ENCODE assay signal across 13 mouse cellular contexts in the genomic region with DNA sequence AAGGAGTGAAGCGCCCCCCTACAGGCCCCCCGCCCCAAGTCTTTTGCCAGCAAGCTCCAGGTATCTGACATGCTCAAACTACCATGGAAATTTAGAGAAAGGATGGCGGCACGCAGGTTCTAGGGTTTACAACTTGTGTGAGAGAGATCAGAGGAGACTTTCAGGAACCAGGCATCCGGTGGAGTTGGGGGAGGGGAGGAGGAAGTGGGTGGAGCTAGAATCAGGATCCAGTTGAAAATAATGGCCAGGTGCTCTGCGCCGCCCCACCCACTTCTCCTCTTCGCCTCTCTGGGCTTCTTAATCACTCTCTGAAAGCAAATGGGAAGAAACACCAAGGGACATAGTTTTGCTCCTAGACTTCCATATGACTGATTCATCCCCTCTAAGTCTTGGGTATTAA. TPM values are rescaled to one million over a fixed set of nuclear protein-coding genes. Genes with fewer than 3 reads are reported as not detected.
DNase-seq lines count a peak whose midpoint lies in the region; ATAC-seq and TF ChIP-seq lines count a peak whose summit lies in the region.
"Had no signal": no experiment of that assay in that cellular context is flagged by ENCODE, and none has a peak within 500 bp of the region (broad histone marks: within the 10 kb centered on the region; RNA-seq: fewer than 3 reads in every experiment).

No protein-coding gene starts in this region.

- no peaks in the 10 kb centered on the region for H3K4me1 ChIP-seq in intestine, postnatal 0 days (replicated peaks; ENCODE audit: control insufficient read depth, insufficient read depth, low read length)
- H3K4me1 ChIP-seq in intestine, embryonic 15.5 days (replicated peaks) = 0 out of 2 replicates have a peak, but pooled peaks cover 2% of the 10 kb centered on the region
- no peaks in the 10 kb centered on the region for H3K4me1 ChIP-seq in midbrain, postnatal 0 days (ENCODE audit: insufficient read depth, low read length)
- H3K4me1 ChIP-seq in midbrain, embryonic 11.5 days (ENCODE audit: control insufficient read depth, insufficient read depth, low read length) = peaks cover 5% of the 10 kb centered on the region

- no peak overlapping the region for H3K4me3 ChIP-seq in intestine, postnatal 0 days (ENCODE audit: low read depth, low read length)
- H3K4me3 ChIP-seq in intestine, embryonic 15.5 days (replicated peaks) = no peak overlapping the region
- H3K4me3 ChIP-seq in midbrain, postnatal 0 days (ENCODE audit: low read depth, low read length) = no peak overlapping the region
- H3K4me3 ChIP-seq in midbrain, embryonic 11.5 days (ENCODE audit: low read depth, low read length) = no peak overlapping the region
- H3K4me3 ChIP-seq: heart, embryonic 15.5 days; hindbrain, embryonic 15.5 days had no signal

- no peak overlapping the region for H3K9ac ChIP-seq in intestine, postnatal 0 days (ENCODE audit: low read depth, low read length)
- H3K9ac ChIP-seq in intestine, embryonic 15.5 days = no peak overlapping the region
- H3K9ac ChIP-seq in midbrain, postnatal 0 days (replicated peaks; ENCODE audit: low read length, poor library complexity, severe bottlenecking) = no peak overlapping the region
- no peak overlapping the region for H3K9ac ChIP-seq in midbrain, embryonic 11.5 days (ENCODE audit: low read length)
- H3K9ac ChIP-seq: forebrain, postnatal 0 days; heart, embryonic 15.5 days; hindbrain, embryonic 15.5 days had no signal

- H3K4me2 ChIP-seq in intestine, postnatal 0 days (replicated peaks; ENCODE audit: low read depth) = 0 out of 2 replicates have a peak overlapping the region, but pooled peaks have one; percentile 43
- H3K4me2 ChIP-seq in intestine, embryonic 15.5 days (replicated peaks) = no peak overlapping the region
- H3K4me2 ChIP-seq in midbrain, postnatal 0 days (ENCODE audit: low read depth, low read length, poor library complexity, severe bottlenecking) = no peak overlapping the region
- no peak overlapping the region for H3K4me2 ChIP-seq in midbrain, embryonic 11.5 days
- H3K4me2 ChIP-seq: heart, embryonic 15.5 days; hindbrain, embryonic 15.5 days had no signal

- no peaks in the 10 kb centered on the region for H3K27me3 ChIP-seq in intestine, postnatal 0 days (replicated peaks; ENCODE audit: control insufficient read depth, insufficient read depth, low read length)
- no peaks in the 10 kb centered on the region for H3K27me3 ChIP-seq in intestine, embryonic 15.5 days (replicated peaks)
- H3K27me3 ChIP-seq in splenic B cell, adult 2 months (ENCODE audit: control insufficient read depth, insufficient read depth, low read length, poor library complexity, severe bottlenecking) = no peaks in the 10 kb centered on the region
- no peaks in the 10 kb centered on the region for H3K27me3 ChIP-seq in midbrain, postnatal 0 days (ENCODE audit: insufficient read depth, low read length)
- H3K27me3 ChIP-seq in midbrain, embryonic 11.5 days (ENCODE audit: control insufficient read depth, insufficient read depth, low read length) = no peaks in the 10 kb centered on the region
- H3K27me3 ChIP-seq: heart, embryonic 15.5 days had no signal

- no peak for TF ChIP-seq CTCF in intestine, postnatal 0 days (IDR thresholded peaks at IDR 0.05; ENCODE audit: low read depth)
- TF ChIP-seq CTCF in midbrain, postnatal 0 days (IDR thresholded peaks at IDR 0.05) = no peak

- peak; percentile 55 to 64 for DNase-seq in B cell, adult 2 months
- DNase-seq in splenic B cell, adult 2 months (ENCODE audit: low read depth, low spot score) = peak; percentile 53
- DNase-seq in midbrain, postnatal 0 days (ENCODE audit: low spot score) = no peak
- no peak for DNase-seq in midbrain, embryonic 11.5 days (ENCODE audit: low spot score, missing footprints)
- no peak for DNase-seq in urinary bladder, postnatal 4 days (ENCODE audit: low spot score in 2 of 2)
- DNase-seq: forebrain, postnatal 0 days had no signal

- H3K27ac ChIP-seq in intestine, postnatal 0 days (ENCODE audit: low read depth, low read length) = no peak overlapping the region
- H3K27ac ChIP-seq in intestine, embryonic 15.5 days = no peak overlapping the region
- H3K27ac ChIP-seq in midbrain, postnatal 0 days (ENCODE audit: low read depth, low read length) = no peak overlapping the region
- no peak overlapping the region for H3K27ac ChIP-seq in midbrain, embryonic 11.5 days (ENCODE audit: low read depth, low read length)
- H3K27ac ChIP-seq: heart, embryonic 15.5 days; hindbrain, embryonic 15.5 days; kidney, postnatal 0 days; macrophage had no signal

- 43% methylated on average over 8 of the region's 8 CpGs for WGBS in intestine, postnatal 0 days
- 38% methylated on average over 8 of the region's 8 CpGs for WGBS in intestine, embryonic 15.5 days
- 53% methylated on average over 8 of the region's 8 CpGs for WGBS in midbrain, postnatal 0 days
- WGBS in midbrain, embryonic 11.5 days = 53% methylated on average over 8 of the region's 8 CpGs

- peak; percentile 47; the same call in 1 of the 2 replicates for ATAC-seq in intestine, postnatal 0 days
- no peak for ATAC-seq in intestine, embryonic 15.5 days
- ATAC-seq in activated CD4-positive, CD25-positive, alpha-beta regulatory T cell, adult 4 months = peak; percentile 65
- ATAC-seq in midbrain, postnatal 0 days (ENCODE audit: low FRiP score) = no peak
- ATAC-seq in midbrain, embryonic 11.5 days (ENCODE audit: low FRiP score) = no peak

- no peaks in the 10 kb centered on the region for H3K36me3 ChIP-seq in intestine, postnatal 0 days (ENCODE audit: control insufficient read depth, insufficient read depth)
- no peaks in the 10 kb centered on the region for H3K36me3 ChIP-seq in intestine, embryonic 15.5 days
- no peaks in the 10 kb centered on the region for H3K36me3 ChIP-seq in splenic B cell, adult 2 months (ENCODE audit: control insufficient read depth, insufficient read depth, low read length, poor library complexity, severe bottlenecking)
- H3K36me3 ChIP-seq in midbrain, postnatal 0 days (ENCODE audit: insufficient read depth, low read length) = no peaks in the 10 kb centered on the region
- no peaks in the 10 kb centered on the region for H3K36me3 ChIP-seq in midbrain, embryonic 11.5 days (ENCODE audit: control insufficient read depth, insufficient read depth, low read length)
- H3K36me3 ChIP-seq: heart, embryonic 15.5 days; hindbrain, embryonic 15.5 days had no signal

- no peaks in the 10 kb centered on the region for H3K9me3 ChIP-seq in intestine, postnatal 0 days (ENCODE audit: control insufficient read depth)
- no peaks in the 10 kb centered on the region for H3K9me3 ChIP-seq in intestine, embryonic 15.5 days
- H3K9me3 ChIP-seq in midbrain, postnatal 0 days (ENCODE audit: low read length) = no peaks in the 10 kb centered on the region
- H3K9me3 ChIP-seq in midbrain, embryonic 11.5 days (ENCODE audit: control insufficient read depth, low read length) = no peaks in the 10 kb centered on the region
- H3K9me3 ChIP-seq: heart, embryonic 15.5 days; hindbrain, embryonic 15.5 days had no signal

RNA-seq across cellular contexts. Expression of gene Spon1, which starts 7.6 kb away (rescaled TPM):
- polyA plus RNA-seq in intestine, postnatal 0 days (2015; fragmentation: Nextera tagmentation; extraction: Ambion mirVana) = 3.2 and 3.6 TPM in 2 replicates
- 11.9 and 12.9 TPM in 2 replicates for polyA plus RNA-seq in intestine, embryonic 15.5 days (2015; fragmentation: Nextera tagmentation; extraction: Ambion mirVana)
- polyA plus RNA-seq in activated CD4-positive, CD25-positive, alpha-beta regulatory T cell, adult 4 months (2017; shearing (Covaris generic)) = 1 to 10 TPM in 1 of 2 experiments, under 1 TPM in 1; 0.99 to 1.8 TPM
- 32.9 and 35.7 TPM in 2 replicates for total RNA-seq in midbrain, postnatal 0 days (2014; rRNA removed)
- 39.5 and 40.2 TPM in 2 replicates for polyA plus RNA-seq in midbrain, postnatal 0 days (2015; fragmentation: Nextera tagmentation; extraction: Ambion mirVana)
- polyA plus RNA-seq in midbrain, embryonic 11.5 days (2014; fragmentation: Nextera tagmentation; extraction: Ambion mirVana) = 61.3 and 62.3 TPM in 2 replicates
- polyA plus RNA-seq: macrophage had no signal

Comparison
In these comparisons a context has a peak if more than half of its experiments do, and no peak if none do; other contexts are left out.
1. ATAC-seq: peak in intestine, postnatal 0 days (single experiment) and activated CD4-positive, CD25-positive, alpha-beta regulatory T cell, adult 4 months (single experiment); none in intestine, embryonic 15.5 days (single experiment), midbrain, postnatal 0 days (single experiment) and midbrain, embryonic 11.5 days (single experiment).
2. DNase-seq: peak in B cell, adult 2 months (2 of 2) and splenic B cell, adult 2 months (single experiment); none in midbrain, postnatal 0 days (single experiment), midbrain, embryonic 11.5 days (single experiment) and urinary bladder, postnatal 4 days (0 of 2).